Mouse (Mus musculus): Measurements from ENCODE around the gene Ptprd.

GRCm38 (mm10) chr4:76289612-76290483 is 1921.9 kb downstream of the Ptprd start:
- TF ChIP-seq CTCF (IDR thresholded peaks at IDR 0.05; ENCODE audit: control insufficient read depth, insufficient read depth, low read length) (no peak), POLR2A (IDR thresholded peaks at IDR 0.05; ENCODE audit: borderline replicate concordance, control insufficient read depth, low read depth, low read length) (no peak)
